Mouse (Mus musculus) spleen, embryonic (tissue): ENCODE measurements at regions not wholly inside any gene's neighbourhood (a gene's known extent, or its start where the extent isn't known, plus 50 kb on each side); places are given as distances from the start of the nearest gene placed in this dataset.

ENCODE experiments used
- CTCF ChIA-PET: fragments of 350-600 bp; sonication (Branson Sonifier 250); formaldehyde crosslinking; loops from one replicate; lab custom pipeline; 2022; lab: Charles Lee

GRCm38 (mm10) chr1:105123936-105124335 lies 232.6 kb downstream of the Rnf152 start:
- CTCF ChIA-PET: no interaction called here

DNA sequence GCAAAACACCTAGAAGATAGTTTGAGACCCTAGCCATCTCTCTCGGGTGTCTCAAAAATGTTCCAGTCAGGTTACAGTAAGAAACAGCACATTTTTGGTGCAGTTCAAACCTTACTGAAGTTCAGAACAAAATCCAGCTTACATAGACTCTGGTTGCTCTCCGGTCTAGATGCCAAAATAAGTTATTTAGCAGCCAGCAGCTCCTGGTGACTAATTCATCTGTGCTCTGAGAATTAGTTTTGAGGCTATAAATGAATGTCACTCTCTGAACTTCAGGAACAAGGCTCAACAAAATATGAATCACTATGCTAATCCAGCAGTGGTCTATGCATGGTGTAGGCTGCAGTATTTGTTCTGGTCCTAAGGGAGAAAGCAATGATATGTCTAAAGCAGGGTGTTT lies 238.6 kb downstream of the Rnf152 start:
- CTCF ChIA-PET: no interaction called here

- CTCF ChIA-PET: no interaction called here
These were observed 240.3 kb downstream of the Rnf152 start for GRCm38 (mm10) chr1:105116231-105116630.

- CTCF ChIA-PET: no interaction called here
These were observed 241.1 kb downstream of the Rnf152 start for GRCm38 (mm10) chr1:105115391-105115790.

DNA sequence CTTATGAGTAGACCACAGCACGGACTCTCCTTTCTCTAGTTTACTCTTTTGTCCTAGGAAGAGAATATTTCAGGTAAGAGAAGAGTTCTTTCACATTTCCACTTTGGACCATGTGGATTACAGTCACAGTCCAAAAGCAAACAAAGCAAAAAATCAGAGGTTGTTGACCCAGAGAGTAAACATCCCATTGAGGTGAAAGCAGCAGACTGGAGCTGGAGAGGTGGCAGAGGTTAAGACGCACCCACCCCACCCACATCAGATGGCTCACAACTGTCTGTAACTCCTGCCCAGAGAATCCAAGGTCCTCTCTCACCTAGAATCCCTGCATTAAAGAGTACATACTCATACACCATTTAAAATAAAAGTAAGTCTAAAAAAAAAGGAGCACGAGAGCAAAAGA lies 241.7 kb downstream of the Rnf152 start:
- CTCF ChIA-PET: no interaction called here

DNA sequence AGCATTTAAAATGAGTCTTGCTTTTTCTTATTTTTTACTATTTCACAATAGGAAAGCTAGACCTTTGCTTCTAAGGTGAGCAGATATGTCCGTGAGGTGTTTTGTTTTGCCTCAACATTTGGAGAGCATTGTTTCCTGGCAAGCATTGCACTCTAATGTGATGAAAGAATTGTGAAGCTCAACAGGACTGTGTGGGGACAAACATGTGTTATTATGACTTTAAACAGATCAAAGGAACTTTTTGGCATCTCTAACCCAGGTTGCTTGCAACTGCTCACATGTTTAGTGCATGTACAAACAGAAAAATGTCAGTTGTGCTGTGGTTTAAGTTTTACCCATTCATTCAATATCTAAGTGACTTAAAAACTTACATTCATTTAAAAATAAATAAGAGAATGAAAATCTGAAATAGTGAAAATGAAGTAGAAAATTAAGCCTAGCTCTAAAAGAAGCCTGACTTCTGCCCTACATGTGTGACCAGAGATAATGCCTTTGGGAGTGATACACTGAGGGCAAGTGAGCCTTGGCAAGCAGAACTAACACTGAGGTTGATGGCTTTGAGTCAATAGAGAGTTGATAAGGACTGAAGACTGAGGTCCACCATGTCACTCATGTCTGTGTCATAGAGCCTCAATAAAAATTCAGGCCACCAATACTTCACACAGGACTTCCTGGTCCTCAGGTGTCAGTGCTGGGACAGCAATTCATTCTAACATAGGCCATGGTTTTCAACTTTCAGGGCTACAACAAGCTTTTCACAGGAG lies 243.6 kb downstream of the Rnf152 start:
- CTCF ChIA-PET: no interaction called here

GRCm38 (mm10) chr1:105111236-105111635 lies 245.3 kb downstream of the Rnf152 start:
- CTCF ChIA-PET: no interaction called here

DNA sequence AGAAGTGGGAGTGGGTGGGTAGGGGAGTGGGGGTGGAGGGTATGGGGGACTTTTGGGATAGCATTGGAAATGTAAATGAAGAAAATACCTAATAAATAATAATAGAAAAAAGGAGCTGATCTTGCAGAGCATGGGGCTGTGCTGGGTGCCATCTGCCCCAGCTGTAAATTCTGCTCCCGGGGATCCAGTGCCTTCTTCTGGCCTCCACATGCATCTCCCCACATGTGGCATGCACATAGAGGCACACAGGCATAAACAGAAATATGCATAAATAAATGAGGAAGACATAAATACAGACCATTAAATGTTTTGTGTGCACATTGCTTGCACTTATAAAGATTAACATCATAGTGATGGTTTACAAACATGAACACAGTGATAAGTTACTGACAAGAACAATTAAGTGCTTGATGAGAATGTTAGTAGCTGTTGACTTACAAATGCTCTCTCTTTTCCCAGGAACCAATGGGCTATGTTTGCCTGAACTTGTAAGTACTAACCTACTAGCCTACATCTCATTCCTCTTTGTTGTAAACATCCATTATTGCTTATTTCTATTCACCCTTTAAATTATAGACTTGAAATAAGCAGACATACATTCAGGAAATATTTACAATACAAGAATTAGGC lies 245.8 kb downstream of the Rnf152 start:
- CTCF ChIA-PET: no interaction called here

GRCm38 (mm10) chr1:105107836-105108235 lies 248.7 kb downstream of the Rnf152 start:
- CTCF ChIA-PET: no interaction called here

GRCm38 (mm10) chr1:105107257-105107656 lies 249.3 kb downstream of the Rnf152 start:
- CTCF ChIA-PET: no interaction called here

DNA sequence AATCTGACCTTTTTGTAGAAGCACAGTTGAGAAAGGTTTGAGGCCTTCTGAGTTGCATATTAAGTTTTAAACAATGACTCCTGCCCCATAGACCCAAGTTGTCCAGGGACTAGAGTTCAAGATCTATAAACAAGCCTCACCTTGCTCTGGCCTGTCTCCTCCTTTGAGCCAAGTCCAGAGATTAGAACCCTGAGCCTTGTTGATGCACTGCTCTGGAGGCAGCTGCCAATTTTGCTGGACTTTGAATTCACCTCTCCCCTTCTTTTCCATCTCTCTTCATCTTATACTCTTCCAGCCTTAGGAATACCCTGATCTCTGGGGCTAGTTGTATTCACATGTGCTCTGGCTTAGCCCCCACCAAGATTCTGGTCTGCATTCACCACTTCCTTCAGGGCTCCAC lies 251.3 kb downstream of the Rnf152 start:
- CTCF ChIA-PET: no interaction called here

GRCm38 (mm10) chr1:105095091-105095490 lies 261.4 kb downstream of the Rnf152 start:
- CTCF ChIA-PET: interaction anchor here (0.7 kb wide), 1 partner anchor 9 kb away, joined by 4 read pairs; no protein-coding TSS in a partner anchor

- CTCF ChIA-PET: interaction anchor here (0.6 kb wide), 2 partner anchors 9 to 269 kb away, joined by 3 read pairs; no protein-coding TSS in a partner anchor
These were observed 262.0 kb downstream of the Rnf152 start for GRCm38 (mm10) chr1:105094500-105094899.

GRCm38 (mm10) chr1:105093875-105094274 lies 262.6 kb downstream of the Rnf152 start:
- CTCF ChIA-PET: interaction anchor here (0.6 kb wide), 1 partner anchor 10 kb away, joined by 3 read pairs; no protein-coding TSS in a partner anchor

- CTCF ChIA-PET: no interaction called here
These were observed 263.5 kb downstream of the Rnf152 start for GRCm38 (mm10) chr1:105093012-105093411.

- CTCF ChIA-PET: no interaction called here
These were observed 264.1 kb downstream of the Rnf152 start for GRCm38 (mm10) chr1:105092309-105092904.

DNA sequence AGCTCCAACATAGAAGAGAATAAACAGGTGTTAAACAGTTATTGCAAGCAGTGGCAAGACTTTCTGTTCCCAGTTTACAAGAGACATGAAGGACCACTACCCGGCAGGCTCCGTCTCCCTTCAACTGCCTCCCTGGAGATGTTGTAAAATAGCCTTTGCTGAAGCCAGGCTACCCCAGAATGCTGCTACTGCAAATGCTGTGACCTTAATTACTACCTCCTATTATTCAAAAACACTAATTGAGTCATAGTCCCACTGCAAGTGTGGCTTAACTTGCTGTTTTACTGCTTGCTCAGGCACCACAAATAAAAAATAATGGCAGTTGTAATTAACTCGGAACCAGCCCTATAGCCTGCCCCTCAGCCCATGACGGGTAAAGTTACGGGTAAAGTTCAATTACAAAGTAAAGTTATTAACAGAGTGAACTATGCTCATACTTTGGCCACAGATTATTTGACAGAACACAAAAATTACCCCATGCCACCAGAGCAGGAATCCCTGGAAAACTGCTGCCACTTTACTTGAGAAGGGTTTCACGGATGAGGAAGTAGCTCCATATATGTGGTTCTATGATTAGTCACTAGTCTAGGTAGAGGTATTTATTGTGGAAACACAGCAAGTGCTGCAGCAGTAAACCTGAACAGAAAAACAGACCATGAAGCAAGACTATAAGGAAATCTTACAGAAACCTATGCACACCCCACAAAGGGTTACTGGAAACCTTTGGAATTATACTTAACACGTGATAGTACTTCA lies 267.6 kb downstream of the Rnf152 start:
- CTCF ChIA-PET: no interaction called here

GRCm38 (mm10) chr1:105087623-105088022 lies 268.9 kb downstream of the Rnf152 start:
- CTCF ChIA-PET: no interaction called here

DNA sequence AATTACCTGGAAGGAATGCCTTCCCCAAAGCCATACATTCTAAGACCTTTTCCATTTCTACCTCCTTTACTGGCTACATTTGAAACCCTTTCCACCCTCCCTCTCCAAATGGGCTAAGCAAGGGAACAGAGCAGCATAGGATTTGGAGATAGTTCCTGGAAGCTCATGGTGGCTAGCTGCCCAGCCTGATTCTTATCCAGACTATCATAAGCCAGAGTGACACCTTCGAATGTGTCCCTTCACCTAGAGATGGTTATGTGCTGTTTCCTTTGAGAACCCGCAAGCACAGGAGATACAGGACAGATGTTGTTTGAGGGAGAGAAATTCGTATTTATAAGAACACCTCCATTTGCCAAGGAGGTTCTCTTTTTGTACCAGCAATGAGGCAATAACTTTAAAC lies 272.0 kb downstream of the Rnf152 start:
- CTCF ChIA-PET: no interaction called here

GRCm38 (mm10) chr1:105083551-105084103 lies 272.9 kb downstream of the Rnf152 start:
- CTCF ChIA-PET: no interaction called here

DNA sequence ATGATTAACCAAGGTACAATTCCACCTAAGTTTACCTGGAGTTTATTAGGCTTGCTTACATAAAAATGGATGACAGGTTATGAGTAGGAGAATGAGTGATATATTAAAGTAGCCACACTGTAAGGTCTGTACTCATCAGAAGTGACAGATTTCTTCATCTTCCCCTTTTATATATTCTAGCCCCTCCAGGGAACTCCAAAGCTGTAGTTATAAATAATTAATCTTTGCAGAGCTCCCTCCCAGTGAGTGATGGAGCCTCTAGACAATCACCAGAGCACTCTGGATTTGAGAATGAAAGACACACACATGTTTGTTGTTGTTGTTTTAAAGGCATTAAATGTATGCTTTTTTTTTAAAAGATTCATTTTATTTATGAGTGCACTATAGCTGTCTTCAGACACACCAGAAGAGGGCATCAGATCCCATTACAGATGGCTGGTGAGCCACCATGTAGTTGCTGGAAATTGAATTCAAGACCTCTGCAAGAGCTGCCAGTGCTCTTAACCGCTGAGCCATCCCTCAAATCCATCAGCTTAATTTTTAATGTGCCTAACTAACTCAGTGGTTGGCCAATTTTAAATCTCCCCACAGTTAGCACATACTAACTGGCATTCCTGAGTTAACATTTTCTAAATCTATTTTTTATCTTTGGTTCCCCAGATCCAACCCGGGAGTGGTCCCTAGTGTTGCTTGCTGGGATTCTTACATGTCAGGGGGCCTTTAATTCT lies 273.5 kb downstream of the Rnf152 start:
- CTCF ChIA-PET: no interaction called here
